Mouse (Mus musculus): ENCODE measurements around the gene Nsd1. TPM values are rescaled to one million over a fixed set of nuclear protein-coding genes. Genes with fewer than 3 reads are reported as not detected.
A peak's percentile ranks its signal among the peaks of the same experiment; 100 is the strongest.

Nsd1 gene
- polyA plus RNA-seq (2015; fragmentation: Nextera tagmentation; extraction: Ambion mirVana) = 15.5 and 19.8 TPM in 2 replicates

- H3K36me3 ChIP-seq = peaks cover 16% of the 10 kb centered on the region
- no peak for ATAC-seq (ENCODE audit: low read depth)
- whole genome bisulfite sequencing (ENCODE audit: insufficient replicate concordance) = 57% methylated on average over 31 of the region's 31 CpGs
- no peaks in the 10 kb centered on the region for H3K9me3 ChIP-seq (replicated peaks)
- peaks cover 56% of the 10 kb centered on the region for H3K4me1 ChIP-seq (replicated peaks)
- H3K4me2 ChIP-seq = peak within 1 kb of the TSS; percentile 99
- peak within 1 kb of the TSS; percentile 97 for H3K9ac ChIP-seq
- H3K27ac ChIP-seq = peak within 1 kb of the TSS; percentile 95
- DNase-seq = no peak
- H3K4me3 ChIP-seq (replicated peaks) = peak within 1 kb of the TSS; percentile 91
- H3K27me3 ChIP-seq = no peaks in the 10 kb centered on the region
Observed at GRCm38 (mm10) chr13:55209649-55210192, at the start of gene Nsd1. Gene Nsd1, plus strand, starts transcription at chr13:55209782.

- H3K9ac ChIP-seq = no peak overlapping the region
- H3K4me2 ChIP-seq = no peak overlapping the region
- WGBS (ENCODE audit: insufficient replicate concordance) = 56% methylated on average over 7 of the region's 7 CpGs
- no peak overlapping the region for H3K4me3 ChIP-seq (replicated peaks)
- no peaks in the 10 kb centered on the region for H3K27me3 ChIP-seq
- H3K36me3 ChIP-seq = 0 out of 2 replicates have a peak, but pooled peaks cover 3% of the 10 kb centered on the region
- no peak for ATAC-seq (ENCODE audit: low read depth)
- no peaks in the 10 kb centered on the region for H3K4me1 ChIP-seq (replicated peaks)
- DNase-seq = no peak
- no peak overlapping the region for H3K27ac ChIP-seq
- H3K9me3 ChIP-seq (replicated peaks) = no peaks in the 10 kb centered on the region
Observed at GRCm38 (mm10) chr13:55162365-55162764, 47.2 kb upstream of the Nsd1 start.

GRCm38 (mm10) chr13:55163553-55163952 lies 46.0 kb upstream of the Nsd1 start:
- Histone ChIP-seq H3K4me1 (replicated peaks) (no peaks in the 10 kb centered on the region), H3K4me3 (replicated peaks) (no peak overlapping the region), H3K4me2 (no peak overlapping the region), H3K27ac (no peak overlapping the region), H3K9ac (no peak overlapping the region), H3K36me3 (0 out of 2 replicates have a peak, but pooled peaks cover 3% of the 10 kb centered on the region), H3K27me3 (no peaks in the 10 kb centered on the region), H3K9me3 (replicated peaks) (no peaks in the 10 kb centered on the region)
- no peak for ATAC-seq (ENCODE audit: low read depth)
- no peak for DNase-seq
- WGBS (ENCODE audit: insufficient replicate concordance) = 60% methylated on average over 5 of the region's 5 CpGs

- Histone ChIP-seq H3K36me3 (no peaks in the 10 kb centered on the region), H3K27me3 (no peaks in the 10 kb centered on the region), H3K4me1 (replicated peaks) (no peaks in the 10 kb centered on the region), H3K27ac (no peak overlapping the region), H3K4me3 (replicated peaks) (no peak overlapping the region), H3K4me2 (no peak overlapping the region), H3K9me3 (replicated peaks) (no peaks in the 10 kb centered on the region), H3K9ac (no peak overlapping the region)
- 80% methylated on average over 16 of the region's 16 CpGs for WGBS (ENCODE audit: insufficient replicate concordance)
- DNase-seq (no peak), ATAC-seq (ENCODE audit: low read depth) (no peak)
Observed at GRCm38 (mm10) chr13:55165831-55166339, 43.7 kb upstream of the Nsd1 start.

- Histone ChIP-seq H3K36me3 (no peaks in the 10 kb centered on the region), H3K4me3 (replicated peaks) (no peak overlapping the region), H3K9ac (no peak overlapping the region), H3K27me3 (no peaks in the 10 kb centered on the region), H3K4me1 (replicated peaks) (peaks cover 7% of the 10 kb centered on the region), H3K27ac (no peak overlapping the region), H3K4me2 (no peak overlapping the region), H3K9me3 (replicated peaks) (no peaks in the 10 kb centered on the region)
- WGBS (ENCODE audit: insufficient replicate concordance) = 70% methylated on average over 32 of the region's 32 CpGs
- ATAC-seq (ENCODE audit: low read depth) (no peak), DNase-seq (no peak)
Observed at GRCm38 (mm10) chr13:55166806-55167725, 42.5 kb upstream of the Nsd1 start.

GRCm38 (mm10) chr13:55167798-55168197 lies 41.8 kb upstream of the Nsd1 start:
- 75% methylated on average over 11 of the region's 11 CpGs for WGBS (ENCODE audit: insufficient replicate concordance)
- Histone ChIP-seq H3K4me1 (replicated peaks) (peaks cover 12% of the 10 kb centered on the region), H3K9ac (no peak overlapping the region), H3K36me3 (no peaks in the 10 kb centered on the region), H3K4me2 (no peak overlapping the region), H3K4me3 (replicated peaks) (no peak overlapping the region), H3K27me3 (peaks cover 4% of the 10 kb centered on the region; the same call in 1 of the 2 replicates), H3K27ac (no peak overlapping the region), H3K9me3 (replicated peaks) (no peaks in the 10 kb centered on the region)
- DNase-seq (no peak), ATAC-seq (ENCODE audit: low read depth) (no peak)

- Histone ChIP-seq H3K4me1 (replicated peaks) (peaks cover 12% of the 10 kb centered on the region), H3K9ac (no peak overlapping the region), H3K27me3 (peaks cover 4% of the 10 kb centered on the region; the same call in 1 of the 2 replicates), H3K36me3 (no peaks in the 10 kb centered on the region), H3K27ac (no peak overlapping the region), H3K4me3 (replicated peaks) (no peak overlapping the region), H3K4me2 (no peak overlapping the region), H3K9me3 (replicated peaks) (no peaks in the 10 kb centered on the region)
- DNase-seq (no peak), ATAC-seq (ENCODE audit: low read depth) (no peak)
- WGBS (ENCODE audit: insufficient replicate concordance) = 88% methylated on average over 5 of the region's 5 CpGs
Observed at GRCm38 (mm10) chr13:55168255-55168654, 41.3 kb upstream of the Nsd1 start.

- no peak overlapping the region for H3K27ac ChIP-seq
- no peak for DNase-seq
- H3K27me3 ChIP-seq = peaks cover 4% of the 10 kb centered on the region; the same call in 1 of the 2 replicates
- H3K4me3 ChIP-seq (replicated peaks) = no peak overlapping the region
- WGBS (ENCODE audit: insufficient replicate concordance) = 77% methylated on average over 13 of the region's 13 CpGs
- H3K4me2 ChIP-seq = no peak overlapping the region
- no peaks in the 10 kb centered on the region for H3K36me3 ChIP-seq
- no peaks in the 10 kb centered on the region for H3K9me3 ChIP-seq (replicated peaks)
- no peak for ATAC-seq (ENCODE audit: low read depth)
- no peak overlapping the region for H3K9ac ChIP-seq
- peaks cover 12% of the 10 kb centered on the region for H3K4me1 ChIP-seq (replicated peaks)
Observed at GRCm38 (mm10) chr13:55168958-55169369, 40.6 kb upstream of the Nsd1 start.

GRCm38 (mm10) chr13:55171517-55172335 lies 37.9 kb upstream of the Nsd1 start:
- Histone ChIP-seq H3K27me3 (peaks cover 4% of the 10 kb centered on the region; the same call in 1 of the 2 replicates), H3K36me3 (no peaks in the 10 kb centered on the region), H3K4me3 (replicated peaks) (no peak overlapping the region), H3K4me1 (replicated peaks) (peaks cover 12% of the 10 kb centered on the region), H3K4me2 (peak overlapping the region; percentile 44), H3K27ac (no peak overlapping the region), H3K9ac (peak overlapping the region; percentile 22; the same call in 1 of the 2 replicates), H3K9me3 (replicated peaks) (no peaks in the 10 kb centered on the region)
- ATAC-seq (ENCODE audit: low read depth) (no peak), DNase-seq (no peak)
- WGBS (ENCODE audit: insufficient replicate concordance) = 35% methylated on average over 26 of the region's 26 CpGs

- WGBS (ENCODE audit: insufficient replicate concordance) = 41% methylated on average over 7 of the region's 7 CpGs
- Histone ChIP-seq H3K27ac (no peak overlapping the region), H3K27me3 (peaks cover 4% of the 10 kb centered on the region; the same call in 1 of the 2 replicates), H3K4me3 (replicated peaks) (no peak overlapping the region), H3K4me1 (replicated peaks) (peaks cover 12% of the 10 kb centered on the region), H3K36me3 (no peaks in the 10 kb centered on the region), H3K4me2 (peak overlapping the region; percentile 44), H3K9me3 (replicated peaks) (no peaks in the 10 kb centered on the region), H3K9ac (no peak overlapping the region)
- ATAC-seq (ENCODE audit: low read depth) (no peak), DNase-seq (no peak)
Observed at GRCm38 (mm10) chr13:55172336-55172770, 37.2 kb upstream of the Nsd1 start.

GRCm38 (mm10) chr13:55174347-55174746 lies 35.2 kb upstream of the Nsd1 start:
- Histone ChIP-seq H3K4me3 (replicated peaks) (no peak overlapping the region), H3K27me3 (peaks cover 4% of the 10 kb centered on the region; the same call in 1 of the 2 replicates), H3K4me2 (no peak overlapping the region), H3K36me3 (no peaks in the 10 kb centered on the region), H3K9me3 (replicated peaks) (no peaks in the 10 kb centered on the region), H3K9ac (no peak overlapping the region), H3K4me1 (replicated peaks) (peaks cover 12% of the 10 kb centered on the region), H3K27ac (no peak overlapping the region)
- WGBS (ENCODE audit: insufficient replicate concordance) = 73% methylated on average over 11 of the region's 11 CpGs
- ATAC-seq (ENCODE audit: low read depth) = no peak
- DNase-seq = no peak
